Mouse (Mus musculus): ENCODE data around the gene Emc8. TPM values are rescaled to one million over a fixed set of nuclear protein-coding genes. Genes with fewer than 3 reads are reported as not detected.

The Emc8 gene
- polyA plus RNA-seq, 1 experiment from 2014 or later, result 312 TPM

GRCm38 (mm10) chr8:120664566-120664965, 3.8 kb downstream of the Emc8 start:
- Histone ChIP-seq H3K36me3 (peaks cover 36% of the 10 kb centered on the region), H3K4me1 (replicated peaks) (peaks cover 49% of the 10 kb centered on the region), H3K9me3 (no peaks in the 10 kb centered on the region), H3K27ac (no peak overlapping the region), H3K4me3 (no peak overlapping the region), H3K27me3 (ENCODE audit: insufficient read depth, poor library complexity, severe bottlenecking) (no peaks in the 10 kb centered on the region)
- 92% methylated on average over 6 of the region's 6 CpGs for WGBS
- no peak for DNase-seq (ENCODE audit: low spot score)

- Histone ChIP-seq H3K4me1 (replicated peaks) (no peaks in the 10 kb centered on the region), H3K27ac (no peak overlapping the region), H3K9me3 (no peaks in the 10 kb centered on the region), H3K36me3 (peaks cover 88% of the 10 kb centered on the region), H3K27me3 (ENCODE audit: insufficient read depth, poor library complexity, severe bottlenecking) (no peaks in the 10 kb centered on the region), H3K4me3 (no peak overlapping the region)
- no peak for DNase-seq (ENCODE audit: low spot score)
- WGBS, result 94% methylated on average over 8 of the region's 8 CpGs
Measured at GRCm38 (mm10) chr8:120657415-120657814, 11.0 kb downstream of the Emc8 start.

DNA sequence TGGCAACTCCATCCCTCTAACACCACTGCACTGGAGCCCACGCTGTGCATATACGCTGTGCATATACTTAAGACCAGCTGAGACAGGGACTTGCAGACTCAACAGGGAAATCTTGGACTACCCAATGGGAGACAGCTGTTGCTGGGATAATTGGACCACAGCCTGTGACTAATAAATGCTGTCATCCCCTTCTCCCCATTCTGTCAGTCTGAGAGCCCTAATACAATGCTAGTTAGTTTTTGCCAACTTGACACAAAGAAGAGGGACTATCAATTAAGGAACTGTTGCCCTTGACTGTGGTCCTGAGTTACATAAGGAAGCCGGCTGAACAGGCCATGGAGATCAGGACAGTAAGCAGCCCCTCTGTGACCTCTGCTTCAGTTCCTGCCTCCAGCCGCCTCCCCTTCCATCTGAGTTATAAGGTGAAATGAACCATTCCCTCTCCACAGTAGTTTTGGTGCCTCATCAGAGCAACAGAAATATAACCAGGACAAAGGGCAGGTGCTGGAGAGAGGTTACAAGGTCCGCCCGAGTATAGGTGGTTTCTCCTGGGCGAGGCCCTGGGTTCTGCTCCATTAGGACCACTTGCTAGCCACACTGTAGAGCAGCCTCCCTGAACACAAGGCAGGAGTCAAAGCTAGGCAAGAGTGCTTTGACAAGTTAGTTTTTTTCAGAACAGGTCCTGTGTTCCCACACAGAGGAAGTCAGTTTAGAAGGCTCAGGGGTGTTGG, 11.9 kb downstream of the Emc8 start:
- Histone ChIP-seq H3K9me3 (no peaks in the 10 kb centered on the region), H3K4me3 (no peak overlapping the region), H3K4me1 (replicated peaks) (no peaks in the 10 kb centered on the region), H3K36me3 (peaks cover 93% of the 10 kb centered on the region), H3K27ac (no peak overlapping the region), H3K27me3 (ENCODE audit: insufficient read depth, poor library complexity, severe bottlenecking) (no peaks in the 10 kb centered on the region)
- WGBS, result 87% methylated on average over 7 of the region's 7 CpGs
- no peak for DNase-seq (ENCODE audit: low spot score)

DNA sequence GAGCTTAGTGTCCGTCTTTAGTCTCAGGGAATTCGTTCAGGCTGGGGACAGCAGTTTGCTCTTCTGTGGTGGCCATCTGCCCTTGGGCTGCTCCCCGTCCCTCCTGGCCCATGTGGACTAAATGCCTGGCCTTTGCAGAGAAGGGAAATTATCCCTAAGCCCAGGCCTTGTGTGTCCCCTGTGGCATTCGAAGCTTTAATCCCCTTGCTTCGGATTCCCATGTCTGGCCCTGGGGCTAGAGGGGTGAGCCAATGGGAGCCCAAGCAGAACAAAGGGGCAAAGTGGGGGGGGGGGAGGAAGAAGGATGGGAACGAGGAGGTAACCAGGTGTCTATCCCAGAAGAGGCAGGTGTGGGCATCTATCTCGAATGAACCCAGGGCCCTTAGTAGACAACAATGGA, 20.8 kb downstream of the Emc8 start, which contains the start of gene 1190005I06Rik:
1190005I06Rik (minus strand) TSS at position 101 of the 400 bp plus-strand sequence.
- Histone ChIP-seq H3K4me1 (replicated peaks) (0 out of 2 replicates have a peak, but pooled peaks cover 4% of the 10 kb centered on the region), H3K36me3 (peaks cover 24% of the 10 kb centered on the region), H3K27ac (no peak within 1 kb of the TSS), H3K9me3 (no peaks in the 10 kb centered on the region), H3K4me3 (no peak within 1 kb of the TSS), H3K27me3 (ENCODE audit: insufficient read depth, poor library complexity, severe bottlenecking) (no peaks in the 10 kb centered on the region; the same call in 1 of the 2 replicates)
- no peak for DNase-seq (ENCODE audit: low spot score)
- WGBS, result 55% methylated on average over 7 of the region's 7 CpGs

DNA sequence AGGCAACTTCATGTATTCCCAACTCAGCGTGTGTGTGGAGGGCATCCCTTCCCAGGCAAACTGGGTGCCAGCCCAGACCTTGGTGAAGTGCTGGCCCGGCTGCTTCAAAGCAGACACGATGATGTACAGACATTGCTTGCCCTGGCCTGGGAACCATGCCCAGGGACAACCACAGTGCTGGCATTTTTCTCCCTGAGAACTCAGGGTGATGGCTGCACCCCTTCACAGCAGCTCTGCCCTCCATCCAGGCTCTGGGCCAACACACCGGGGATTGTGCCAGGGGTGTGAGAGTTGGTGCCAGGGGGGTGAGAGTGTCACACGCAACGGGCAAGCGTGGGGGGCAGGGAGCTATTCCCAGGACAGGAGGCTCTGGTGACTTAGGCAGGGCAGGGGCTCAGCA, 23.7 kb downstream of the Emc8 start:
- Histone ChIP-seq H3K36me3 (0 out of 2 replicates have a peak, but pooled peaks cover 3% of the 10 kb centered on the region), H3K27me3 (ENCODE audit: insufficient read depth, poor library complexity, severe bottlenecking) (no peaks in the 10 kb centered on the region; the same call in 1 of the 2 replicates), H3K4me1 (replicated peaks) (0 out of 2 replicates have a peak, but pooled peaks cover 14% of the 10 kb centered on the region), H3K4me3 (no peak overlapping the region), H3K9me3 (no peaks in the 10 kb centered on the region), H3K27ac (no peak overlapping the region)
- DNase-seq (ENCODE audit: low spot score), result no peak
- WGBS, result 84% methylated on average over 7 of the region's 7 CpGs

GRCm38 (mm10) chr8:120642031-120642662, 26.2 kb downstream of the Emc8 start:
- no peaks in the 10 kb centered on the region for H3K9me3 ChIP-seq
- 0 out of 2 replicates have a peak, but pooled peaks cover 10% of the 10 kb centered on the region for H3K4me1 ChIP-seq (replicated peaks)
- peak overlapping the region; percentile 40; the same call in 1 of the 2 replicates for H3K27ac ChIP-seq
- peaks cover 4% of the 10 kb centered on the region; the same call in 1 of the 2 replicates for H3K27me3 ChIP-seq (ENCODE audit: insufficient read depth, poor library complexity, severe bottlenecking)
- no peak for DNase-seq (ENCODE audit: low spot score)
- WGBS, result 82% methylated on average over 10 of the region's 10 CpGs
- H3K36me3 ChIP-seq, result no peaks in the 10 kb centered on the region
- H3K4me3 ChIP-seq, result no peak overlapping the region

GRCm38 (mm10) chr8:120641245-120641644, 27.1 kb downstream of the Emc8 start:
- H3K27me3 ChIP-seq (ENCODE audit: insufficient read depth, poor library complexity, severe bottlenecking), result peaks cover 13% of the 10 kb centered on the region
- H3K4me1 ChIP-seq (replicated peaks), result 0 out of 2 replicates have a peak, but pooled peaks cover 10% of the 10 kb centered on the region
- H3K4me3 ChIP-seq, result no peak overlapping the region
- no peaks in the 10 kb centered on the region for H3K9me3 ChIP-seq
- no peaks in the 10 kb centered on the region for H3K36me3 ChIP-seq
- WGBS, result 52% methylated on average over 8 of the region's 8 CpGs
- H3K27ac ChIP-seq, result no peak overlapping the region
- DNase-seq (ENCODE audit: low spot score), result no peak

DNA sequence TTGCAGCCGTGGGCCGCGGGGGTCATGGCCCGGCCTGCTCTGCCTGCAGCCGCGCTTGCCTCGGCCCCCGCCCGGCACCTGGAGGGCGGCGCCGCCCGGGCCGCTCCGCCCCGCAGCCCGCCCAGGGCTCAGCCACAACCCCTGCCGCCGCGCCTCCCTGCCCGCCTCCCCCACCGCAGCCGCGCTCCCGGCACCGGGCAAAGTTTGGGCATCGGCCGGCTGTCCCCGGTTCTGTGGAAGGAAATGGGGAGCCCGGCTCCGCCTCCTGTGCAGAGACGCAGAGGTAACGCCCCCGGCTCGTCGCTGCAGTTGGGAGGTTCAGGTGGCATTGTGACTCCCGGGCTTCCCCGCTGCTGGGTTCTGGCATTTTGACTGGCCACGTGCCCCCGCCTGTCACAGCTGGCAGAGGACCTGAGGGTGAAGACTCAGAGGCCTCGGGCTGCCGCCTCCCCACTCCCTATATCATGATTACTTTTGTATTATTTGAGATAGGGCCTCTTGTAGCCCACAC, 34.0 kb downstream of the Emc8 start:
- peak overlapping the region; percentile 67 for H3K4me3 ChIP-seq
- peaks cover 3% of the 10 kb centered on the region; the same call in 1 of the 2 replicates for H3K9me3 ChIP-seq
- H3K36me3 ChIP-seq, result no peaks in the 10 kb centered on the region
- peaks cover 73% of the 10 kb centered on the region for H3K27me3 ChIP-seq (ENCODE audit: insufficient read depth, poor library complexity, severe bottlenecking)
- H3K4me1 ChIP-seq (replicated peaks), result peaks cover 38% of the 10 kb centered on the region
- peak overlapping the region; percentile 74 for H3K27ac ChIP-seq
- WGBS, result under 1% methylated on average over 42 of the region's 42 CpGs
- peak; percentile 44 for DNase-seq (ENCODE audit: low spot score)

DNA sequence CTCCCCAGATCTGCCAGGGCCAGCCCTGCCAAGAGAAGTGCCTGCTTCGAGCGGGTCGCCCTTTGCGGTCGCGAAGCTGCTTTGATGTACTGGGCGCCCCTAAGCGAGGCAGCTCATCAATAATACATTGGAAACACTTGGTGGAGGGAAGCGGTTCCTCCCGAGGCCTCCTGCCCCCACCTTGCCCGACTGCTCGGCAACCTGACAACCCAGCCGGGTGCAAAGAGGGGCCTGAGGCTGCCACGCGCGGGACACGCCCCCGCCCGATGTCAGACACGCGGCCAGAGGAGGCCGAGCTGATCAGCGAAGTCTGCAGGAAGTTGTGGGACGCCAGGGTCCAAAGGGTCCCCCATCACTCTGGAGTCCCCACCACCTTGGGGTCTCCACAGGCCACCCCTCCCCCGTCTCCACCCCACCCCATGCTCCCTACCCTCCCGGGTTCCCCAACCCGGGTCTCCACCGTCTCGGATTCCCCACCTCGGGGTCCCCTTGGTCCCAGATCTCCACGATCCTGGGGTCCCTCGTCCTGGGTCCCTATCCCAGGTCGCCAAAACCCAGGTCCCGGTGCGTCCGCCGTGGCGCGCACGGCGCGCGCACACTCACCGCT, 34.6 kb downstream of the Emc8 start:
- Histone ChIP-seq H3K36me3 (no peaks in the 10 kb centered on the region), H3K9me3 (peaks cover 3% of the 10 kb centered on the region; the same call in 1 of the 2 replicates), H3K27me3 (ENCODE audit: insufficient read depth, poor library complexity, severe bottlenecking) (peaks cover 73% of the 10 kb centered on the region), H3K4me1 (replicated peaks) (peaks cover 38% of the 10 kb centered on the region), H3K4me3 (peak overlapping the region; percentile 67), H3K27ac (peak overlapping the region; percentile 74)
- under 1% methylated on average over 44 of the region's 44 CpGs for WGBS
- DNase-seq (ENCODE audit: low spot score), result peak; percentile 45

GRCm38 (mm10) chr8:120632969-120633664, 35.3 kb downstream of the Emc8 start:
- 29% methylated on average over 17 of the region's 17 CpGs for WGBS
- Histone ChIP-seq H3K27me3 (ENCODE audit: insufficient read depth, poor library complexity, severe bottlenecking) (peaks cover 73% of the 10 kb centered on the region), H3K4me3 (peak overlapping the region; percentile 67), H3K36me3 (no peaks in the 10 kb centered on the region), H3K9me3 (peaks cover 3% of the 10 kb centered on the region; the same call in 1 of the 2 replicates), H3K27ac (no peak overlapping the region), H3K4me1 (replicated peaks) (peaks cover 42% of the 10 kb centered on the region)
- no peak for DNase-seq (ENCODE audit: low spot score)

DNA sequence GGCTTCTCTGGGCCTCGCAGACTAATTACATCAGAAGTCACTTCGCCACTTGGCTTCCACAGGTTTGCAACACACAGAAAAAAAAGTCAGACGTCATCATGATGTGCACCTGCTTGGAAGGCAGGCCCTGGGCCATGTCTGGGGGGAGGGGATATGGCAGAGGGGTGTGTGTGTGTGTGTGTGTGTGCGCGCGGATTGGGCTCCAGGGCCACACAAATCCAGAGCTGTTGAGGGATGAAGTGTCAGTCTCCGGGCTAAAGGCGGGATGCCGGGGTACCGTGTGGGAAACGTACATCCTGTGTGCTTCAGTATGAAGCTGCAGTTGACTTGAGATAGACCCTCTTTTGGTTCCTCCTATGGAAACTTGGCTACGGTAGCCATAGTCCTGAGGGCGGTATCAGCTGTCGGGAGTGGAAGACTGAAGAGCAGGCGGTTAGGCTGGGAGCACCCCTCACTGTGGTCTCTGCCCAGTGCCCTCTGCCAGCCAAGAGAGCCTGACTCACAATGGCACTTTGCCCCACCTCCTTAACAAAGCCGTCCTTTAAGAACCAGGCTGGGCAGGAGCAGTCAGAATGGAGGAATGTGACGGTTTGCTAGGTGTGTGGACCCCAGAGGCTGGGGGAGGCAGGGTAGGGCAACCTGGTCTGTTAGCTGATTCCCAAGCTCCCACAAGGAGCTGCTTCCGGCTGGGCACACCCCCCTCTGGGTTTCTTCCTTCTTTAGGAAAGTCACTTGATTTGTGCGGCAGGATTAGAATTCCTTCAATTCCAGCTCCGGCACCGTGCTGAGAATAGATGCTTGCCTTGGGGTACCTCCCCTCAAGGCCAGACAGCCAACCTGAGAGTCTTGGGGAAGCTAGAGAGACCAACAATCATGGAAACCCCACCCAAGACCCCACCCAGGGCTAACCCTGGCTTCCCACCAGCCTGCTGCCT, 36.7 kb downstream of the Emc8 start:
- 75% methylated on average over 21 of the region's 21 CpGs for WGBS

More for the DNA sequence above, 36.7 kb downstream of the Emc8 start:
- peaks cover 3% of the 10 kb centered on the region; the same call in 1 of the 2 replicates for H3K9me3 ChIP-seq
- DNase-seq (ENCODE audit: low spot score), result no peak
- peaks cover 42% of the 10 kb centered on the region for H3K4me1 ChIP-seq (replicated peaks)
- no peak overlapping the region for H3K27ac ChIP-seq
- no peaks in the 10 kb centered on the region for H3K36me3 ChIP-seq
- peaks cover 64% of the 10 kb centered on the region for H3K27me3 ChIP-seq (ENCODE audit: insufficient read depth, poor library complexity, severe bottlenecking)
- no peak overlapping the region for H3K4me3 ChIP-seq
